Mouse (Mus musculus): ENCODE results near the gene AW822073.

The AW822073 gene

DNA sequence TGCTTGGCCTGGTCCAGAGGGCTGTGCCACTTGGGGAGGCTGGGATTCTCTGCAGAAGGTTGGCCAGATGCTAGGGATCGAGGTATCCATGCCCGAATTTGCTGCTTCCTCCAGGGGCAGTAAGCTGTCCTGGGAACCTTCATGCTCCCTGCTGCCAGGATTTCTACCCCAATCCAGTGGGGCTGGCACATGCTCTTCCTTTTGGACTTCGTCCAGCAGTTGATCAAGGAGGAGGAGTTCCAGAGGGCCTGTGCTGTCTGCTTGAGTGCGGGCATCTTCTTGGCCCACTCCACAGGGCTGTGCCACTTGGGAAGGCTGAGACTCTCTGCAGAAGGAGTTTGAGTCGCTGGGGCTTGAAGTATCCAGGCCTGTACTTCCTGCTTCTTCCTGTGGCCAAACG lies 1.6 kb downstream of the AW822073 start:
- in situ Hi-C loops (cut with MboI, MseI), result loop anchor here (5.0 to 25.0 kb wide), 6 partner anchors 366 to 1011 kb away; no protein-coding TSS in a partner anchor

DNA sequence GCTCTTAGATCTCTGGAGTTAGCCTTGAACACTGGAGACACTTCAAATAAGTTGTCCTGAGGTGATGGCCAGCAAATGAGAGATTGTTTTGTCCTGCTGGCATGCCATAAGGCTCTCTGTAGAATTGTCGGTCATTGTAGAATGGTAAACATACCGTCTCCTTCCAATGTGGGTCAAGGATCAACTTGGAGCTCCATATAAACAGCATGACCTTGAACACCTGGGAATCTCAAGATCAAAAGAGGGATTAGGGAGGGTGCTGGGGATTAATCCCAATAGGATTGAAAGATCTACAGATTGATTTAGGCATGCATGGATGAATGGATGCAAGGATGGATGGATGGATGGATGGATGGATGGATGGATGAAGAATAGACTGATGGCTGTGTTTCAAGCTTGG lies 3.2 kb downstream of the AW822073 start:
- in situ Hi-C loops (cut with MboI, MseI), result loop anchor here (5.0 to 25.0 kb wide), 6 partner anchors 364 to 1009 kb away; no protein-coding TSS in a partner anchor

DNA sequence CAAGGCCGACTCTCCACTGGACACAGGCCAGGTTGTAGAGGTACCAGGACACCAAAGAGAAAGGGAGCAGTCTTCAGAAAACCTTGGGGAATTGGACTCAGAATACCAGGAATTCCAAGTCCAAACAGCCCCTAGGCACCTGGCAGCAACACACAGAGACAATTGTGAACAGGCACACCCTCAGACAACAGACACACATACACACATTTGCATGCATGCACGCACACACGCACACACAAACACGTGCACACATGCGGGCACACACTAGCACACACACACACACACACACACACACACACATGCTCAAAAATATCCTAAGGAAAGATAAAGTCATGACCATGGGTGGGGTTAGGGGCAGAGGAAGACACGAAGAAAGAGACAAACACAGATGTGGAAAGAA lies 4.0 kb downstream of the AW822073 start:
- in situ Hi-C loops (cut with MboI, MseI), result loop anchor here (5.0 to 25.0 kb wide), 6 partner anchors 363 to 1008 kb away; no protein-coding TSS in a partner anchor

DNA sequence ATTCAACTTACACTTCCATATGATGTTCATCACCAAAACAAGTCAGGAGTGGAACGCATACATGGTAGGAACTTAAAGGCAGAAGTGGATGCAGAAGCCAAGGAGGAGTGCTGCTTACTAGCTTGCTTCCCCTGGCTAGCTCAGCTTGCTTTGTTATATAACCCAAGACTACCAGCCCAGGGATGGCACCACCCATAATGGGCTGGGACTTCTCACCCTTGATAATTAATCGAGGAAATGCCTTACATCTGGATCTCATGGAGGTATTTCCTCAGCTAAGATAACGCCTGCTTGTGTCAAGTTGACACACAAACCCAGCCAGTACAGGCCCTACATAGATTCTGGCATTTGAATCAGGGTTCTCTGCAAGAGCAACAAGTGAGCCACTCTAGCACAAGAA lies 7.4 kb downstream of the AW822073 start:
- in situ Hi-C loops (cut with MboI, MseI), result loop anchor here (25.0 kb wide), 2 partner anchors 670 to 1005 kb away; no protein-coding TSS in a partner anchor

DNA sequence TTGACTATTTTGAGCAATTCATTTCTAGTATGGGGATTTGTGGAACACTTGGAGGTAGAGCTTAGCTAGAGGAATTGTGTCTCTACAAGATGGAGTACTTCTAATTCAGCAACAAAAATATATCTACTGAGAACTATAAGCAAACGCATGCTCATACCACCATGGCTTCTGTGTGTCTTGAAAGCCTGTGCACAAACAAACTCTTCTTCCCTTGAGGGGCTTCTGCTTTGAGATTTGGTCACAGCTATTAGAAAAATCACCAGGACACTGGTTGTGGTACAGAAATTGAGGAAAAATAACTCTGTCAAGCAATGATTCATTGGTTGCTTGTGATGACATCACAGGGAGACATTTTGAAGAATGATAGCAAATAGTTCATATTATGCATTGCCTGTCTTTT lies 9.4 kb downstream of the AW822073 start:
- in situ Hi-C loops (cut with MboI, MseI), result loop anchor here (25.0 kb wide), 2 partner anchors 672 to 1003 kb away; no protein-coding TSS in a partner anchor

DNA sequence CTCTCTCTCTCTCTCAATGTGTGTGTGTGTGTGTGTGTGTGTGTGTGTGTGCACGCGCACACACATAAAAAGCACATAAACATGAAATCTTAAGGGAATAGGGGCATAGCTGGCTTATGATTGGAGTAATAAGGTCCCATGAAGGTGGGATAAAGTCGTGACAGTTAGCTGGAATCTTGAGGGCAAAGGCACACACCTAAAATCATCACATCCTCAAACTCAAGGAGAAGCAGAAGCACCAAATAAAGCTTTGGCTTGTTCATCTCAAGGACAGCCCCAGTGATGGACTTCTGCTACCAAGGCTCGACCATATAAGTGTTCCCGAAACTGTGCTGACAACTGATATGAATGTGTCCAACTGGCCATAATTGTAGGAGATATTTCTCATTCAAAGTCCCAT lies 9.8 kb downstream of the AW822073 start:
- in situ Hi-C loops (cut with MboI, MseI), result loop anchor here (25.0 kb wide), 2 partner anchors 672 to 1003 kb away; no protein-coding TSS in a partner anchor

DNA sequence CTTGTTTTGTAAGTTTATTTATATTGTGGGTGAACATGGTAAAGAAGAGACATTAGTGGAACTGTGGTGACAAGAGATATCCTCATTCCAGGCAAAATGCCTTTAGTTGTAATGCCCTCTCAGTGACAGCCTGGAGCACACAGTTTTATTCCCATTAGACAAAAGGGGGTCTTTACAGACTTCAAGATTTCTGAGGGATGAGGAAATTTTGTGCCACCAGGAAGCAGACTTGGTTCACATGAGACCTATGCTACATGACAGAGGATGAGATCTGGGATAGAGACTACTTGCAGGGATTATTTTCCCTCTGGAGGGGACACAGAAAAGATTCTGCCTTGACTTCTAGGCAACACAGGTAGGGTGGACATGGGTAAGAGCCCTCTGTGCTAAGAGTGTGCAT lies 10.2 kb downstream of the AW822073 start:
- in situ Hi-C loops (cut with MboI, MseI), result loop anchor here (25.0 kb wide), 2 partner anchors 673 to 1002 kb away; no protein-coding TSS in a partner anchor

DNA sequence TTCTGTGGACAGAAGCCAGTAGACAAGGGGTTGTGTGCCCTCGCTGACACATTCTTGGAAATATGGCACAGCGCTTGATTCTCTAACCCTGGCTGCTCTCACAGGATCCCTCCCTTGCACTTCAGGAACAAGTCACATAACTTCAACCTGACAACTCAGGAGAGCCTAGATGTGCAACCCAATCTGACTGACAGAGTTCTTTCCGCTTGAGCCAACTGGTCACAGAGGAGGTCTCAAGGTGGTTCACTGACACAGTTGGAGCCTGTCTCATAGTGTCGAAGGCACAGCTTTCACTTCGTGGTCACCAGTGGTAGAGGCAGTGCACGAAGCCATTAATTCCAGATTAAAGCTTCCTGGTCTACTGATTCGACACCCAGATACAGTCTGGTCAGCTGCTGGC lies 12.5 kb downstream of the AW822073 start:
- in situ Hi-C loops (cut with MboI, MseI), result loop anchor here (25.0 kb wide), 2 partner anchors 675 to 1000 kb away; no protein-coding TSS in a partner anchor

DNA sequence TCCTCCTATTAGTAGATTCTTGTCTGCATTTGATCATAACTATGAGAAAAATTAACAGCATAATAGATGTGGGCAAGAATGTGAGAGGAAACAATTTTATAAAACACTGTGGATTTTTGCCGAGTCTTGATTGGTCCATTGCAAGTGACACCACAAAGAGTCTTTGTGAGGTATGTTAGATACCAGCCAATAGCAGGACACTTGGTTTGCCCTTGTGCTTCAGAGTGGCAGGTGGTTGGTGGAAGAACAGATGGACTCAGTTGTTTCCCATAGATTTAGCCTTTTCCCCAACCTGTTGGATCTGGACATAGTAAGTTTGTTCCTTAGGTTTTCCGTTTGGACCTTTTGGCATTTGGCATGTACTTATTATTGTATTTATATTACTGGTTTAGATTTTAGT lies 13.5 kb downstream of the AW822073 start:
- in situ Hi-C loops (cut with MboI, MseI), result loop anchor here (25.0 kb wide), 2 partner anchors 676 to 999 kb away; no protein-coding TSS in a partner anchor

DNA sequence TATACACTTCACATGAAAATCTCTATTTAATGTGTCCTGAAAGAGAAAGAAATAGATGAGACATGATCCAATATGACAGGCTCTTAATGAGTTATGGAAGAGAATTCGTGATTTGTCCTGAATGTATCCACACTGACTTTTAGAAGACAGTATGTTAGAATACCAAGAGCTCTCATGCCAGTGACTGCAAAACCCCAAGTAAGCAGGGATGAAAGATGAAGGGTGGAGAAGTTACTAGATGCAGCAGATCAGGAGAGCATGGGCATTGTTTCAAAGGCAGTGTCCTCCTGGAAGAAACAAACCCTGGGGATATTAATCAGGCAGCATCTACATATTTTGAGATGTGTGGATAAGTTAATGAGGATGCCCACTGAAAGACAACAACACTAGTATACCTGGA lies 14.2 kb downstream of the AW822073 start:
- in situ Hi-C loops (cut with MboI, MseI), result loop anchor here (25.0 kb wide), 2 partner anchors 677 to 998 kb away; no protein-coding TSS in a partner anchor

DNA sequence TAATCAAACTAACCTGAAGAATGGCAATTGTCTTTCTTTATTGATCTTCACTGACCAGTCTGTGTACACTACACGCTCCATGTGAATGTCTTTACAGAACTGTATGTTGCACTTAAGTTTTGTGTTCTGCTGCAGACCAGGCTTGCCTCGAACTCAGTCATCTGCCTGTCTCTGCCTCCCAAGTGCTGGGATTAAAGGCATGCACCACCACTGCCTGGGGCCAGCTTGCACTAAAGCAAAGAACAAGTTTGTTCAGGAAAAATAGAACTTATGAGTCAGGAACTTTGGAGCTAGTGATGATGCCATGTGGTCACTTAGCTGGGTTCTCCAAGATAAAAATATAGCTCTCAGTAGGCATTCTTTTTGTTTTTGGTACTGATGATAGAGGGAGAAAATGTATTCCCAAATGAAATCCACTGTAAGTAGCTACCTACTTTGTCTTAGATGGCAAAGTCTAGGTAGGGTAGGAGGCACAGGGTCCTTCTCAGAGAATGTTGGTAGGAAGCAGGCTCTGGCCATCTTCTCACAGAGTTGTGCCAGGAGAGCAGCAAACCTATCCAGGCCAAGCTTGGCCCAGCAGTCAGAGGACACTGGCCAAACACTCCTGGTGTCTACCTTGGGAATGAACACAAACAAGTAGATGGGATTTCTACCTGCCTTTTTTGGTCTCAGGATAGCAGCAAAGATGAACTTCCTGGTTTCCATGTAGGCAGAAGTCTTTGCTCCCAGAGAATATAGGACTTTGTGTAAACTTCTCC lies 14.8 kb downstream of the AW822073 start:
- in situ Hi-C loops (cut with MboI, MseI), result loop anchor here (25.0 kb wide), 2 partner anchors 677 to 998 kb away; no protein-coding TSS in a partner anchor

DNA sequence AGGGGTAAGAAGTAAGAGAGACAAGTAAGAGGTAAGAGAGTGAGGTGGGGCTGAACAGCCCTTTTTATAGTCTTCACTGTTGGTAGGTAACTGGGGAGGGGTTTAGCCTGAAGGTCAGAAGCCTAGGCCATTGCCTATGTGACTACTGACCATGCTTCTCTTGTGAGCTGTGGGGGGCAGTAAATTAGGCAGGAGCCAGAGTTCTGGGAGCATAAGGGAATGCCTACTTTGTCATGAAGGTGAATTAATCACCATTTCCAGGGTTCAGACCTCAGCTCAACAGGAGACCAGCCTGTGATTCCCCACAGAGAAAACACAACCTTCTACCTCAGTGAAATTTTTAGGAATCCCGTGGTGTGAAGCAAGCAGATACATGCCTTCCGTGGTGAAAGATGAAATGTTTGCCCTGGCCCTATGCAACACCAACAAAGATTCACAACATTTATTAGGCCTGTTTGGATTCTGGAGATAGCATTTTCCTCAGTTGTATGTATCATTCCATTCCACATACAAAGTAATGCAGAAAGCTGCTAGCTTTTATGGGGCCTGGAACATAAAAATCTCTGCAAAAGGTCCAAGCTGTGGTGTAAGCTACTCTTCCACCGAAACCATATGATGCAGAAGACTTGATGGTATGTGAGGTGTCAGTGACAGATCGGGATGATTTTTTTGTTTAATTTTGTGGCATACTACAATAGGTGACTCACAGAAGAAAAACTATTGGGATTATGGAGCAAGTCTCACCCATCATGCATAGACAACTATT lies 17.9 kb downstream of the AW822073 start:
- in situ Hi-C loops (cut with MboI, MseI), result loop anchor here (25.0 kb wide), 2 partner anchors 680 to 995 kb away; no protein-coding TSS in a partner anchor

DNA sequence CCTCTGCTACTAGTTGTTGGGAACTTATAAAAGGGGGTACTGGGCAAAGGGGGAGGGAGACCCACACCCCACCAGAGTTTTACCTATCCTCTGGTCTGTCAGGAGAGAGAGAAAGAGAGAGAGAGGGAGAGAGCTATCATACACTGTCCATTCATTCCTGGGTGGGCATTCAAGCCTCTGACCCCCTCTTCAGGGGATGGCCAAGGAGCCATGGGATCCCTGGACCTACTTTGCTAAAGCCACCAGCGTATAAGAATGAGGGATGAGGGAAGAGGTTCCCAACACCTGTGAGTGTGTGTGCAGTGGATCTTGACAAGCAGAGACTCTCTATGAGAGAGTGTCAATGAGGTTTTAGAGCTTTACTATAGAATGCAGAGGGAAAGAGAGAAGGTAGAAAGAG lies 18.7 kb downstream of the AW822073 start:
- in situ Hi-C loops (cut with MboI, MseI), result loop anchor here (25.0 kb wide), 2 partner anchors 681 to 994 kb away; no protein-coding TSS in a partner anchor

Measured in regulatory T cell (primary cell).